Mouse (Mus musculus): ENCODE results near the gene Iqgap3. TPM values are rescaled to one million over a fixed set of nuclear protein-coding genes. Genes with fewer than 3 reads are reported as not detected.

The Iqgap3 gene
- polyA plus RNA-seq, 1 experiment from 2014 or later, result 16.2 TPM

GRCm38 (mm10) chr3:88142546-88142915 is 60.8 kb downstream of the Iqgap3 start:
- WGBS, result under 1% methylated on average over 22 of the region's 57 CpGs
- ATAC-seq (ENCODE audit: low read depth), result peak; percentile 34
- Histone ChIP-seq H3K27me3 (replicated peaks; ENCODE audit: control insufficient read depth, insufficient read depth, low read length) (no peaks in the 10 kb centered on the region), H3K4me1 (ENCODE audit: control insufficient read depth, insufficient read depth, low read length) (peaks cover 55% of the 10 kb centered on the region), H3K27ac (replicated peaks; ENCODE audit: low read depth, low read length) (peak overlapping the region; percentile 99), H3K36me3 (ENCODE audit: control insufficient read depth, insufficient read depth, low read length) (0 out of 2 replicates have a peak, but pooled peaks cover 2% of the 10 kb centered on the region), H3K9me3 (ENCODE audit: control insufficient read depth, low read length) (no peaks in the 10 kb centered on the region), H3K4me2 (ENCODE audit: low read depth, low read length) (peak overlapping the region; percentile 95), H3K4me3 (ENCODE audit: low read depth, low read length) (peak overlapping the region; percentile 85), H3K9ac (ENCODE audit: low read depth, low read length) (peak overlapping the region; percentile 90)
- no peak for DNase-seq (ENCODE audit: low spot score)

DNA sequence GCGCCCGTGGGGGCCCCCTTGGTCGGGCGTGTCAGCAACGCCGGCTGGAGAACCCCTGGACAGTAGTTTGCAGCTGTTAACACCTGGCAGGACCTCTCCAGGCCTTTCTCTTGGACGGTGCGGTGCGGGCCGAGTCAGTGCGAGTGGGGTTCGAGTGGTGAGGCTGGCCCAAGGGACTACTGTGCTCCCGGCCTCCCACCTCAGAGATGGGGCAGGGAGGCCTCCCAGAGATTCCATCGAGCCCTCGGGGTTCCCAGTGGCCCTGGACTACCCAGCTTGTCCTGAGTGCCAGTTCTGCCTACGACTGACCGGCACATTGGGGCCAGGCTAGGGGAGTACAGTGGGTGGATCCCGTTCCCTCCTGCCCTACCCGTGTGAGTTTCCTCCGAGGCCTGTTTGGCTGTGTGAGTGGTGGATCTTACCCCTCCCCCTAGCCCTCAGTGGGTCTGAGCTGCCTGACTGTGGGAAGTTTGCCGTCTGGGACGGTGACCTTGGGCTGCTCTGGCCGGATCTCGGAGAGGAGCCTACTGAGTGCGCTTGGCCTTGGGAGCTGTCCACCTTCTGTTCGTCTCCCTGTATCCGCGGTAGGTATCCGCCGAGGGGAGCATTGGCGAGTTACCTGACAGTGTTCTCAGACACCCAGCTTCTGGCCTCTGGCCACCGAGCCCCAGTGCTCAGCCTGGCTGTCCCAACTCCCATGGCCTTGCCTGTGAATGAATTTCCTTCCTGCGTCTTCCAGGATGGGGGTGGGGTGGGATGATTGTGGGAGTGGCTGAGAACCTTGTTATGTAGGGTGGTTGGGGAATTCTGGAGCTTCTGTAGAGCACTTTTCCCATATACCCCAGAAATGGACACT is 61.4 kb downstream of the Iqgap3 start:
- ATAC-seq (ENCODE audit: low read depth), result no peak
- H3K27ac ChIP-seq (replicated peaks; ENCODE audit: low read depth, low read length), result peak overlapping the region; percentile 99
- peak overlapping the region; percentile 95 for H3K4me2 ChIP-seq (ENCODE audit: low read depth, low read length)
- H3K27me3 ChIP-seq (replicated peaks; ENCODE audit: control insufficient read depth, insufficient read depth, low read length), result no peaks in the 10 kb centered on the region
- H3K9ac ChIP-seq (ENCODE audit: low read depth, low read length), result peak overlapping the region; percentile 90
- H3K9me3 ChIP-seq (ENCODE audit: control insufficient read depth, low read length), result no peaks in the 10 kb centered on the region
- H3K4me1 ChIP-seq (ENCODE audit: control insufficient read depth, insufficient read depth, low read length), result peaks cover 58% of the 10 kb centered on the region
- H3K4me3 ChIP-seq (ENCODE audit: low read depth, low read length), result peak overlapping the region; percentile 85
- under 1% methylated on average over 29 of the region's 33 CpGs for WGBS
- 0 out of 2 replicates have a peak, but pooled peaks cover 4% of the 10 kb centered on the region for H3K36me3 ChIP-seq (ENCODE audit: control insufficient read depth, insufficient read depth, low read length)
- peak; percentile 58 for DNase-seq (ENCODE audit: low spot score)

DNA sequence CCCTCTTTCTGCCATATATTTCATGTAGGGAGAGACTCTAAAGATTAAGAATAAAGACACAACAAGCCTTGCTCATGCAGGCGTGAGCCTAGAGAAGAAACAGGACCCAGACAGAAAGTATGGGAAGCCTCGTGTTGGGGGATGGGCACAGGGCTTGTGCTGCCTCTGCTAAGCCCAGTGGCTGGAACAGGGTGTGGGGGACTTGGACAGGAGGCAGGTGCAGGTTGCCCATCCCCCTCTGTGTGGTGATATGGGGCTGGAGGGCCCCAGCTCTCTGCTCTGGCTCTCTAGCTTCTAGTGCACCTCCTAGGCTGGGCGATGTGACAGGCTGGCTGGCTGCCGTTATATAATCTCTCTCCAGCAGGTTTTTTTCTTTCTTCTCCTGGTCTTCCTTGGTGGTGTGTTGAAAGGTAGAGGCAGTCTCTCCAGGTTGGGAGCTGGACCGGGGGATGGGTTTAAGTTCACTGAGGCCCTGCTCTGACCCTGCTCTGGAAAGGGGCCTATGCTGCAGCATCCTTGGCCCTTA is 62.3 kb downstream of the Iqgap3 start:
- Histone ChIP-seq H3K27me3 (replicated peaks; ENCODE audit: control insufficient read depth, insufficient read depth, low read length) (no peaks in the 10 kb centered on the region), H3K27ac (replicated peaks; ENCODE audit: low read depth, low read length) (peak overlapping the region; percentile 99; the same call in 1 of the 2 replicates), H3K9me3 (ENCODE audit: control insufficient read depth, low read length) (no peaks in the 10 kb centered on the region), H3K4me2 (ENCODE audit: low read depth, low read length) (peak overlapping the region; percentile 95), H3K4me3 (ENCODE audit: low read depth, low read length) (peak overlapping the region; percentile 85), H3K36me3 (ENCODE audit: control insufficient read depth, insufficient read depth, low read length) (0 out of 2 replicates have a peak, but pooled peaks cover 4% of the 10 kb centered on the region), H3K4me1 (ENCODE audit: control insufficient read depth, insufficient read depth, low read length) (peaks cover 67% of the 10 kb centered on the region), H3K9ac (ENCODE audit: low read depth, low read length) (peak overlapping the region; percentile 90)
- no peak for ATAC-seq (ENCODE audit: low read depth)
- 17% methylated on average over 5 of the region's 5 CpGs for WGBS
- peak; percentile 59 for DNase-seq (ENCODE audit: low spot score)

DNA sequence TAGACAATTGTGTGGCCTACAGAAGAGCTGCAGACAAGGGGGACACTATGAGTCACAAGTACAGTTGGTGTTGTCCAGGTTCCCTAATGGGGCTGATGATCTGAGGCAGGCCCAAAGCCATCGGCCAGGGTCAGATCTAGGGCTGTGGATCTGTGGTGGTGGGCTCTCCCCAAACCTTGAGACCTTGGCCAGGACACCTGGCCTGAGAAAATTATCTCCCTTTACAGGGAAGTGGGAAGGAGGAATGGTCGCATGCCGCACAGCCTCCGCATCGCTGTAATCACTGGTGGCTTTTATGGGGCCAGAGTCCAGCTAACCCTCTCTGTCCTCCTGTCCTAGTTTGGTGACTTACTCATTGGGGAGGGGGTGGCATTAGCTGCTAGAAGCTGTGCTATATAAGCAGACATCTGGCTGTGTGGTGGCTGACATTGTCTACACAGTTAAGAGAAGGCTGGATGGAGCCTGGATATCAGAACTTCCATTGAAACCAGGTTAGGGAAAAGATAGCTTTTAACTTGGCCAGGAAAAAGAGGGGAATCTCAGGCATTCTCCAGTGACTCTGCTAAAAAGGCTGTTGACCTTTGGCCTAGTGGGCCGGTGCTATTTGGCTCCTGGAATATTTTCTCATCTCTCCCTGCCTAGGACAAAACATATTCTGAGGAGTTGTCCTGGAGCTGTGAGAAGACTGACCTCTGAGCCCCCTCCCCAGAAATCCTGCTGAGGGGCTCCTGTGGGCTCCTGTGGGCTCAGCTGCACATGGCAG is 63.1 kb downstream of the Iqgap3 start:
- WGBS, result 63% methylated on average over 6 of the region's 6 CpGs
- Histone ChIP-seq H3K9ac (ENCODE audit: low read depth, low read length) (peak overlapping the region; percentile 90), H3K4me3 (ENCODE audit: low read depth, low read length) (peak overlapping the region; percentile 85), H3K9me3 (ENCODE audit: control insufficient read depth, low read length) (no peaks in the 10 kb centered on the region), H3K4me2 (ENCODE audit: low read depth, low read length) (peak overlapping the region; percentile 95), H3K27me3 (replicated peaks; ENCODE audit: control insufficient read depth, insufficient read depth, low read length) (no peaks in the 10 kb centered on the region), H3K27ac (replicated peaks; ENCODE audit: low read depth, low read length) (peak overlapping the region; percentile 11; the same call in 1 of the 2 replicates), H3K36me3 (ENCODE audit: control insufficient read depth, insufficient read depth, low read length) (0 out of 2 replicates have a peak, but pooled peaks cover 4% of the 10 kb centered on the region), H3K4me1 (ENCODE audit: control insufficient read depth, insufficient read depth, low read length) (peaks cover 68% of the 10 kb centered on the region)
- no peak for DNase-seq (ENCODE audit: low spot score)
- ATAC-seq (ENCODE audit: low read depth), result no peak

DNA sequence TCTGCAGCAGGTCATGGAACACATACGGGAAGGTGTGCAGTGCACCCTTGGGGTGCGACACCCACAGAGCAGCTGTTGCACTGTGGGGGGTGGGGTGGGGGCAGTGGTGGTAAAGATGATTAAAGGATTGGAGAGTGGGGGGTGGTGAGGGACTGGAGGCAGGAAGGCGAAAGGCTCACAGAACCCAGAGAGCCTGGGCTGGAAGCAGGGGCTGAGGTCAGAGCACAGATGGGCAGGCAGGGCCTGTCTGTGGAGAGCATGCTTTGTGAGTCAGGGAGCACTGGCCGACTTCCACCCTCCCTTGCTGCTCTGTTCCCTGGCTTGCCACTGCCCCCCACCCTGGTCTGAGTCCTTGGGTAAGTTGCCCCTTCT is 63.6 kb downstream of the Iqgap3 start:
- peak overlapping the region; percentile 95 for H3K4me2 ChIP-seq (ENCODE audit: low read depth, low read length)
- DNase-seq (ENCODE audit: low spot score), result no peak
- H3K27me3 ChIP-seq (replicated peaks; ENCODE audit: control insufficient read depth, insufficient read depth, low read length), result no peaks in the 10 kb centered on the region
- H3K9ac ChIP-seq (ENCODE audit: low read depth, low read length), result peak overlapping the region; percentile 90
- 20% methylated on average over 4 of the region's 4 CpGs for WGBS
- H3K9me3 ChIP-seq (ENCODE audit: control insufficient read depth, low read length), result no peaks in the 10 kb centered on the region
- H3K36me3 ChIP-seq (ENCODE audit: control insufficient read depth, insufficient read depth, low read length), result 0 out of 2 replicates have a peak, but pooled peaks cover 4% of the 10 kb centered on the region
- H3K4me1 ChIP-seq (ENCODE audit: control insufficient read depth, insufficient read depth, low read length), result peaks cover 68% of the 10 kb centered on the region
- H3K27ac ChIP-seq (replicated peaks; ENCODE audit: low read depth, low read length), result no peak overlapping the region
- ATAC-seq (ENCODE audit: low read depth), result no peak
- peak overlapping the region; percentile 85 for H3K4me3 ChIP-seq (ENCODE audit: low read depth, low read length)

DNA sequence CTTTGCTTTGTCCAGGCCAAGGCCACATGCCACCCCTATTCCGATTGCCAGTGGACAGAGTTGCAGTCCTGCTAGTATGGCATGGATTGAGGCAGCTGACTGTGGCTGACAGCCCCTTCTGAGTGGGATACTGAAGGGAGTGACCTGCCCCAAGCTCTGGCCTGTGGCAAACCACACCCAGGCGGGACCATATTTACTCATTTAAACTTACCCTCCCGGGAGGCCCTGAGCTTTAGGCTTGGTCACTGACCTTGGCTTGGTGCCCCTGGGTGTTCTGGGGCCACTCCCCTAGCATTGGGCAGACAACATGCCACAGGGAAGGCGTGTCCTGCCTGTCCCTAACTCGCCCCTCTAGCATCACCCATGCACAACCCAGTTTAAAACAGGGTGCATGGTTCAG is 64.2 kb downstream of the Iqgap3 start:
- no peaks in the 10 kb centered on the region for H3K9me3 ChIP-seq (ENCODE audit: control insufficient read depth, low read length)
- ATAC-seq (ENCODE audit: low read depth) (no peak), DNase-seq (ENCODE audit: low spot score) (peak; percentile 30)
- H3K9ac ChIP-seq (ENCODE audit: low read depth, low read length), result peak overlapping the region; percentile 90; the same call in 1 of the 2 replicates
- H3K36me3 ChIP-seq (ENCODE audit: control insufficient read depth, insufficient read depth, low read length), result 0 out of 2 replicates have a peak, but pooled peaks cover 4% of the 10 kb centered on the region
- no peak overlapping the region for H3K27ac ChIP-seq (replicated peaks; ENCODE audit: low read depth, low read length)
- H3K4me1 ChIP-seq (ENCODE audit: control insufficient read depth, insufficient read depth, low read length), result peaks cover 68% of the 10 kb centered on the region
- H3K4me3 ChIP-seq (ENCODE audit: low read depth, low read length), result peak overlapping the region; percentile 85; the same call in 1 of the 2 replicates
- H3K27me3 ChIP-seq (replicated peaks; ENCODE audit: control insufficient read depth, insufficient read depth, low read length), result no peaks in the 10 kb centered on the region
- H3K4me2 ChIP-seq (ENCODE audit: low read depth, low read length), result peak overlapping the region; percentile 95
- 52% methylated on average over 5 of the region's 5 CpGs for WGBS

DNA sequence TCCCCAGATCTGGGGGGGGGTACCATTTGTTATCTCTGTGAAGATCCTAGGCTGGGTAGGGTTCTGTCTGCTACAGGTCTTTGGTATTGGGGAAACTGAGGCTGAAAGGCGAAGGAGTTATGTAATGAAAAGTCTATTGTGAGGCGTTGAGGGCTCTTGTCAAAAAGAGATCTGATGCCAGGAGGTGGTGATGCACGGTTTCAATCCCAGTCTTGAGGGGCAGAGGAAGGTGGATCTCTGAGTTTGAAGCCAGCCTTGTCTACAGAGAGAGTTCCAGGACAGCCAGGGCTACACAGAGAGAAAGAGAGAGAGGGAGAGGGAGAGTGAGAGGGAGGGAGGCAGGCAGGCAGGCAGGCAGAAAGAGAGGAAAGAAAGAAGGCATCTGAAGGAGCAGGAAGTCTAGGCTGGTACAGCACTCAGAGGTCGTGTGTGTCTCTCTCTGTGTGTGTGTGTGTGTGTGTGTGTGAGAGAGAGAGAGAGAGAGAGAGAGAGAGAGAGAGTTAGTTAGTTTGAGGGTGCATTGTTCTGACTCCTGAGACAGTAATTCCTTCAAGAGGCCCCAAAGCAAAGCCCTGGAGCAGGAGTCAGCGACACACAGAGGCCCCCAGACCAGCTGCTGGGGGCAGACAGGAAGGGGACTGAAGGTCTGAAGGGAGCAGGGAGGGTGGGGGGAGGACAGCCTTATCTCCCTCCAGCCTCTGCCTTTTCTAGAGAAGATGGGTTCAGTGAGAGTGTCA is 64.8 kb downstream of the Iqgap3 start:
- Histone ChIP-seq H3K4me1 (ENCODE audit: control insufficient read depth, insufficient read depth, low read length) (peaks cover 63% of the 10 kb centered on the region), H3K27me3 (replicated peaks; ENCODE audit: control insufficient read depth, insufficient read depth, low read length) (no peaks in the 10 kb centered on the region), H3K9me3 (ENCODE audit: control insufficient read depth, low read length) (no peaks in the 10 kb centered on the region), H3K4me2 (ENCODE audit: low read depth, low read length) (peak overlapping the region; percentile 95; the same call in 1 of the 2 replicates), H3K4me3 (ENCODE audit: low read depth, low read length) (no peak overlapping the region), H3K9ac (ENCODE audit: low read depth, low read length) (peak overlapping the region; percentile 49), H3K27ac (replicated peaks; ENCODE audit: low read depth, low read length) (no peak overlapping the region), H3K36me3 (ENCODE audit: control insufficient read depth, insufficient read depth, low read length) (0 out of 2 replicates have a peak, but pooled peaks cover 4% of the 10 kb centered on the region)
- 35% methylated on average over 5 of the region's 5 CpGs for WGBS
- no peak for ATAC-seq (ENCODE audit: low read depth)
- no peak for DNase-seq (ENCODE audit: low spot score)

GRCm38 (mm10) chr3:88147444-88147843 is 65.7 kb downstream of the Iqgap3 start:
- 73% methylated on average over 2 of the region's 2 CpGs for WGBS
- H3K4me1 ChIP-seq (ENCODE audit: control insufficient read depth, insufficient read depth, low read length), result peaks cover 62% of the 10 kb centered on the region
- no peak overlapping the region for H3K4me2 ChIP-seq (ENCODE audit: low read depth, low read length)
- no peaks in the 10 kb centered on the region for H3K9me3 ChIP-seq (ENCODE audit: control insufficient read depth, low read length)
- H3K27me3 ChIP-seq (replicated peaks; ENCODE audit: control insufficient read depth, insufficient read depth, low read length), result no peaks in the 10 kb centered on the region
- H3K27ac ChIP-seq (replicated peaks; ENCODE audit: low read depth, low read length), result no peak overlapping the region
- no peak overlapping the region for H3K9ac ChIP-seq (ENCODE audit: low read depth, low read length)
- no peak overlapping the region for H3K4me3 ChIP-seq (ENCODE audit: low read depth, low read length)
- peak; percentile 44 for DNase-seq (ENCODE audit: low spot score)
- 0 out of 2 replicates have a peak, but pooled peaks cover 4% of the 10 kb centered on the region for H3K36me3 ChIP-seq (ENCODE audit: control insufficient read depth, insufficient read depth, low read length)
- no peak for ATAC-seq (ENCODE audit: low read depth)

All from embryonic facial prominence, embryonic 14.5 days (tissue).